Mouse (Mus musculus) liver, postnatal 0 days (tissue): ENCODE measurements around the gene Sirt7. TPM values are rescaled to one million over a fixed set of nuclear protein-coding genes. Genes with fewer than 3 reads are reported as not detected.

Experiments
- ATAC-seq: fragments of 200-750 bp; cut with Nextera tagmentation; 2 replicates; pipeline ENCODE4 v1.8.0; 2017; ENCODE audit warnings: mild to moderate bottlenecking, moderate library complexity
- DNase-seq: peaks from one replicate; pipeline ENCODE4 v3.0.0-alpha.2; 2016
- H3K27ac ChIP-seq: fragments of 300-500 bp; sonication (generic); 2 replicates; pipeline ENCODE4 v1.5.1; 2014; ENCODE audit warnings: antibody characterized with exemption, moderate library complexity, mild to moderate bottlenecking, low read depth
- H3K27me3 ChIP-seq: fragments of 300-500 bp; sonication (generic); 2 replicates; pipeline ENCODE4 v1.6.1; 2014; ENCODE audit warnings: low read length, control low read depth, mixed read lengths; ENCODE audit not compliant: insufficient read depth
- H3K36me3 ChIP-seq: fragments of 300-500 bp; sonication (generic); replicated peaks from 2 replicates; pipeline ENCODE4 v1.6.1; 2014; ENCODE audit warnings: mild to moderate bottlenecking, control low read depth, low read length, moderate library complexity, mixed read lengths; ENCODE audit not compliant: insufficient read depth
- H3K4me1 ChIP-seq: fragments of 300-500 bp; sonication (generic); 2 replicates; pipeline ENCODE4 v1.6.1; 2014; ENCODE audit warnings: antibody characterized with exemption, mild to moderate bottlenecking, control low read depth; ENCODE audit not compliant: insufficient read depth
- H3K4me2 ChIP-seq: fragments of 300-500 bp; sonication (generic); 2 replicates; pipeline ENCODE4 v1.6.1; 2014; ENCODE audit warnings: low read depth, mild to moderate bottlenecking, low read length, moderate library complexity, mixed read lengths
- H3K4me3 ChIP-seq: fragments of 300-500 bp; sonication (generic); 2 replicates; pipeline ENCODE4 v1.5.1; 2014; ENCODE audit warnings: low read depth, low read length
- H3K9ac ChIP-seq: fragments of 300-500 bp; sonication (generic); replicated peaks from 2 replicates; pipeline ENCODE4 v1.6.1; 2014; ENCODE audit warnings: mild to moderate bottlenecking, moderate library complexity
- H3K9me3 ChIP-seq: fragments of 300-500 bp; sonication (generic); 2 replicates; pipeline ENCODE4 v1.6.1; 2016; ENCODE audit warnings: mild to moderate bottlenecking, control low read depth, low read length, mixed read lengths
- CTCF ChIP-seq: sonication (generic); IDR thresholded peaks from 2 replicates; pipeline ENCODE4 v1.5.1; 2016; ENCODE audit warnings: antibody characterized with exemption, low read depth
- EP300 ChIP-seq: IDR thresholded peaks from 2 replicates; pipeline ENCODE4 v1.6.1; 2016; ENCODE audit warnings: antibody characterized with exemption, low read depth, mild to moderate bottlenecking
- WGBS: fragments of 180-500 bp; shearing (Covaris S2); extraction: QIAGEN DNeasy Blood & Tissue Kit; methylation state at CpG from one replicate; pipeline ENCODE4 v1.1.7; 2014; ENCODE audit not compliant: insufficient replicate concordance; 5-methylcytosine and 5-hydroxymethylcytosine counted together
- polyA plus RNA-seq: library from polyadenylated mRNA; unstranded; fragments of >200 nt; fragmentation: Nextera tagmentation; extraction: Ambion mirVana; gene quantifications from 2 replicates; pipeline ENCODE4 v1.2.1, GENCODE M21; 2015

Gene Sirt7
- polyA plus RNA-seq = 34.3 TPM in 2 replicates

GRCm38 (mm10) chr11:120625152-120625775 is at the start of gene Sirt7:
TSS of gene Sirt7 (minus strand) at chr11:120625240.
- DNase-seq = no peak
- WGBS = 14% methylated on average over 5 of the region's 5 CpGs
- H3K27ac ChIP-seq = peak within 1 kb of the TSS; percentile 97
- peak within 1 kb of the TSS; percentile 98 for H3K9ac ChIP-seq
- peaks cover 43% of the 10 kb centered on the region for H3K36me3 ChIP-seq
- TF ChIP-seq EP300 (peak; percentile 20; the same call in 1 of the 2 replicates), CTCF (no peak)
- H3K4me1 ChIP-seq = peaks cover 58% of the 10 kb centered on the region
- no peak for ATAC-seq
- peak within 1 kb of the TSS; percentile 78 for H3K4me2 ChIP-seq
- H3K9me3 ChIP-seq = no peaks in the 10 kb centered on the region
- H3K4me3 ChIP-seq = peak within 1 kb of the TSS; percentile 99
- H3K27me3 ChIP-seq = no peaks in the 10 kb centered on the region

- Histone ChIP-seq H3K9ac (peak overlapping the region; percentile 71), H3K4me3 (peak overlapping the region; percentile 75), H3K4me1 (peaks cover 37% of the 10 kb centered on the region), H3K4me2 (peak overlapping the region; percentile 79), H3K27ac (peak overlapping the region; percentile 83), H3K9me3 (no peaks in the 10 kb centered on the region), H3K27me3 (no peaks in the 10 kb centered on the region), H3K36me3 (peaks cover 9% of the 10 kb centered on the region)
- ATAC-seq (peak; percentile 16), DNase-seq (no peak)
- WGBS = 30% methylated on average over 12 of the region's 12 CpGs
- TF ChIP-seq CTCF = no peak
- peak; percentile 48; the same call in 1 of the 2 replicates for TF ChIP-seq EP300
These were observed 48.6 kb upstream of the Sirt7 start for GRCm38 (mm10) chr11:120673594-120674122.

- TF ChIP-seq CTCF (no peak), EP300 (no peak)
- peak within 1 kb of the TSS; percentile 71 for H3K9ac ChIP-seq
- no peaks in the 10 kb centered on the region for H3K9me3 ChIP-seq
- no peaks in the 10 kb centered on the region for H3K27me3 ChIP-seq
- H3K4me2 ChIP-seq = peak within 1 kb of the TSS; percentile 79
- DNase-seq (peak; percentile 97), ATAC-seq (peak; percentile 95)
- H3K4me1 ChIP-seq = peaks cover 37% of the 10 kb centered on the region
- H3K4me3 ChIP-seq = peak within 1 kb of the TSS; percentile 75
- peak within 1 kb of the TSS; percentile 83 for H3K27ac ChIP-seq
- WGBS = 3% methylated on average over 57 of the region's 83 CpGs
- H3K36me3 ChIP-seq = peaks cover 3% of the 10 kb centered on the region; the same call in 1 of the 2 replicates
These were observed 47.9 kb upstream of the Sirt7 start, which contains the start of gene Aspscr1 for GRCm38 (mm10) chr11:120672687-120673593. TSS of gene Aspscr1 (plus strand) at chr11:120672973.

- Histone ChIP-seq H3K9ac (no peak overlapping the region), H3K4me3 (no peak overlapping the region), H3K4me2 (no peak overlapping the region), H3K4me1 (no peaks in the 10 kb centered on the region), H3K36me3 (no peaks in the 10 kb centered on the region), H3K27ac (no peak overlapping the region), H3K27me3 (peaks cover 29% of the 10 kb centered on the region), H3K9me3 (no peaks in the 10 kb centered on the region)
- no peak for TF ChIP-seq CTCF
- no peak for TF ChIP-seq EP300
- 24% methylated on average over 3 of the region's 3 CpGs for WGBS
- no peak for ATAC-seq
- no peak for DNase-seq
These were observed 41.6 kb upstream of the Sirt7 start for GRCm38 (mm10) chr11:120666617-120667016.

- Histone ChIP-seq H3K9ac (no peak overlapping the region), H3K4me1 (peaks cover 7% of the 10 kb centered on the region), H3K4me3 (no peak overlapping the region), H3K27ac (no peak overlapping the region), H3K27me3 (peaks cover 41% of the 10 kb centered on the region), H3K9me3 (no peaks in the 10 kb centered on the region), H3K4me2 (no peak overlapping the region), H3K36me3 (no peaks in the 10 kb centered on the region)
- 88% methylated on average over 3 of the region's 3 CpGs for WGBS
- DNase-seq (no peak), ATAC-seq (no peak)
- TF ChIP-seq CTCF (no peak), EP300 (no peak)
These were observed 40.4 kb upstream of the Sirt7 start for GRCm38 (mm10) chr11:120665406-120665805.

GRCm38 (mm10) chr11:120663714-120664113 is 38.7 kb upstream of the Sirt7 start:
- peaks cover 58% of the 10 kb centered on the region for H3K27me3 ChIP-seq
- H3K27ac ChIP-seq = no peak overlapping the region
- WGBS = 88% methylated on average over 5 of the region's 5 CpGs
- ATAC-seq (no peak), DNase-seq (no peak)
- no peak overlapping the region for H3K9ac ChIP-seq
- no peaks in the 10 kb centered on the region for H3K9me3 ChIP-seq
- no peak overlapping the region for H3K4me2 ChIP-seq
- TF ChIP-seq EP300 (no peak), CTCF (no peak)
- H3K4me1 ChIP-seq = peaks cover 14% of the 10 kb centered on the region
- H3K36me3 ChIP-seq = no peaks in the 10 kb centered on the region
- no peak overlapping the region for H3K4me3 ChIP-seq
